Mouse (Mus musculus): ENCODE measurements around the gene Bst1.

DNA sequence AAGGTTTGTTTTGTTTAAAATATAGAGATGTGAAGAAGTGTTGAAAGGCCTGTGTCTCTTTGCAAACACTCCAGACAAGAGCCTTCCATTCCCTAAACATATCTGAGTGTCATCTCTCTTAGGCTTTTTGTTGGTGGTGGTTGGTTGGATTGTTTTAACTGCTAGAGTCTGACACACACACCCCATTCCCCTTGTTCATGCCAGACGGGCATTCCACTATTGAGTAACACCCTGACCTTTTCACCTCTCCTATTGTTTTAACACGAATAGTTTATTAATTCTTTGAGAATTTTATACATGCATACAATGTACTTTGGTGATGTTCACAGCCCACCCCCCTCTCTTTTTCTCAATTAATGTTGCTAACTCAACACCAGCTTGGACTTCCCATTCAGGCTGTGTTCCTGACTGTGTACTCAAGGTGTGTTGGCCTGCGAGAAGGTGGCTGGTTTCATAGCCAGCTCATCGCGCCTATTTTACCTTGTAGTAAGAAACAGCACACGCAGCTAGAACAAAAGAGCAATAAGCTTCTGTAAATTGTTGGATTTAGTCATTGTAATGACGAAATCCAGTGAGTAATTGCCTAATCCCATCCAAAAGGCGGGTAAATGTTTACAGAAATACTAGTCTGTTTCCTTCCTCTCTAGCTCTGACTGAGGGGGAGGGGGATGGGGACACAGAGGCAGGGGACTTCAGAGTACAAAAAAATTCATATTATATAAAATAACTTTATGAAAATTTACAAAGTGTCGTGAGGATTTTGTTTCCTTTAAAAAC, 30.5 kb upstream of the Bst1 start:
- TF ChIP-seq CTCF (IDR thresholded peaks at IDR 0.05; ENCODE audit: low read depth, low read length): no peak
- TF ChIP-seq POLR2A (IDR thresholded peaks at IDR 0.05; ENCODE audit: extremely low read depth, insufficient read depth, low read length): no peak

Measured in liver, adult 2 months (tissue).